Mouse (Mus musculus) ES-E14 (cell line): Measurements from ENCODE around the gene Blvrb.

Experiments used
- CHD2 ChIP-seq: IDR thresholded peaks from 2 replicates; pipeline ENCODE4 v1.6.1; 2014; ENCODE audit warnings: mild to moderate bottlenecking, low read depth, low read length, inconsistent platforms
- HCFC1 ChIP-seq: IDR thresholded peaks from 2 replicates; pipeline ENCODE4 v1.6.1; 2012; ENCODE audit warnings: low read length, inconsistent platforms, borderline replicate concordance; ENCODE audit not compliant: insufficient read depth
- ZC3H11A ChIP-seq: IDR thresholded peaks from 2 replicates; pipeline ENCODE4 v1.6.1; 2012; ENCODE audit warnings: low read depth, mild to moderate bottlenecking, inconsistent platforms, low read length, borderline replicate concordance
- ZNF384 ChIP-seq: IDR thresholded peaks from 2 replicates; pipeline ENCODE4 v1.6.1; 2012; ENCODE audit warnings: low read depth, low read length, inconsistent platforms

DNA sequence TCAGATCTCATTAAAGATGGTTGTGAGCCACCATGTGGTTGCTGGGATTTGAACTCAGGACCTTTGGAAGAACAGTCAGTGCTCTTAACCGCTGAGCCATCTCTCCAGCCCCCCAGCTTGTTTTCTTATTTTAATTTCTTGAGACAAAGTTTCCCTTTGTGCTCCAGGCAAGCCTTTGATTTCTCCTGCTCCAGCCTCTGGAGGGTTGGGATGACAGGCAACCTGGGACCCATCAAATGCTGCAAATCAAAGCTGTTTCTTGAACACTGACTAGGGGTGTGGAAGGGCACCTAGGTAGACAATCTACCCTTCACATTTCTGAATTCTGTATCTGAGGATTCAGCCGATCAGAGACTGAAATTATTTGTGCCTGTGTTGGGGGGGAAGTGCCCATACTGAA, 63.0 kb downstream of the Blvrb start:
- no peak for TF ChIP-seq HCFC1
- TF ChIP-seq ZC3H11A: no peak
- no peak for TF ChIP-seq ZNF384
- TF ChIP-seq CHD2: no peak
